Mouse (Mus musculus): ENCODE measurements around the gene Rassf2.
A peak's percentile ranks its signal among the peaks of the same experiment; 100 is the strongest.

The Rassf2 gene

GRCm38 (mm10) chr2:132005445-132005844 is 24.6 kb downstream of the Rassf2 start:
- DNase-seq (ENCODE audit: low read depth, low spot score) = no peak

DNA sequence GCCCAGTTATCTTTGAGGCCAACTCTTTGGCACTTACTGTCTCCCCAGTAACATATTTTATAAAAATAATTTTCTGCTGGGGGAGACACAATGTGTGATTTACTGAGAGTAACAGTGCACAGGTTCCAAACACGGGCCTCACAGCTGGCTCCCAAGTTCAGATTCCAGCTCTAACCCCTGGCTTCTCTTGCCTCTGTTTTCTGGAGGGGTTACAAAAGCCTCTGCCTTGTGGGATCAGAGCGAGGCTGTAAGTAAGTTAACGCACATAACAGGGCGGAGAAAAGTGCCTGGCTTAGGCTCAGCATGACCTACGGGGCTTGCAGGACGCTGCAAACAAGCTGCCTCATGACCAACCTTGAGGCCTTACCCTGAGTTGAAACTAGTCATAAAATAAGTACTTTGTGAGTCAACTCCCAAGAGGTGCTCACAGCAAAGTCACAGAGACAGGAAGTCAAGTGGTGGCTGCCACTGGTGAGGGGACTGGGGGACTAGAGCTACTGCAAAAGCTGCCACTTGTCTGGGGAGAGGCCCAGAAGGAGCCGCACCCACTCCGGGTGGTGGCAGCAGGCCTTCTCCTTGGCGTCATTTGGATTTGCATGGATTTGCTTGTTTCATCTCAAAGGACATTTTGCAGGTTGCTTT is 25.4 kb downstream of the Rassf2 start:
- no peak for DNase-seq (ENCODE audit: low read depth, low spot score)

- DNase-seq (ENCODE audit: low read depth, low spot score) = no peak
Observed at GRCm38 (mm10) chr2:132003916-132004315, 26.1 kb downstream of the Rassf2 start.

- no peak for DNase-seq (ENCODE audit: low read depth, low spot score)
Observed at GRCm38 (mm10) chr2:132001696-132002334, 28.2 kb downstream of the Rassf2 start.

GRCm38 (mm10) chr2:131997356-131997755 is 32.7 kb downstream of the Rassf2 start:
- DNase-seq (ENCODE audit: low read depth, low spot score) = no peak

GRCm38 (mm10) chr2:131996369-131996768 is 33.7 kb downstream of the Rassf2 start:
- no peak for DNase-seq (ENCODE audit: low read depth, low spot score)

- DNase-seq (ENCODE audit: low read depth, low spot score) = no peak
Observed at GRCm38 (mm10) chr2:131995742-131996141, 34.3 kb downstream of the Rassf2 start.

DNA sequence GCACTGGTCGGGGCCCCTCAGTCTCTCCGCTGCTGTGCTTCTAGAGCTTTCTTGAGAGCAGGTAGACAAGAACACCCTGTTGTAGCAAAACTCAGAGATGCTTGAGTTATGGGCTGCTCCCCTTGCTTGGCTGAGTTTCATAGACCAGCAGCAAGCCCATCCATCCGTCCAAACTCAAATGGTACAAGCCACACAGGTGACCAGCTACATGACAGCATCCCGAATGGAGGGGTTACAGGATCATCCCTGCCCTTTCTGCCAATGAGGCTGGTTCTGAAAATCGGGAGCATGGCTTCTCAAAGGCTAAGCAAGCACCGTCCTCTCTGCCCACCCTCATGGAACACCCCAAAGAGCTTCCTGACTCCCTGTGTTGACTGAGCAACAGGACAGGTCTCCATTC is 35.1 kb downstream of the Rassf2 start:
- DNase-seq (ENCODE audit: low read depth, low spot score) = no peak

DNA sequence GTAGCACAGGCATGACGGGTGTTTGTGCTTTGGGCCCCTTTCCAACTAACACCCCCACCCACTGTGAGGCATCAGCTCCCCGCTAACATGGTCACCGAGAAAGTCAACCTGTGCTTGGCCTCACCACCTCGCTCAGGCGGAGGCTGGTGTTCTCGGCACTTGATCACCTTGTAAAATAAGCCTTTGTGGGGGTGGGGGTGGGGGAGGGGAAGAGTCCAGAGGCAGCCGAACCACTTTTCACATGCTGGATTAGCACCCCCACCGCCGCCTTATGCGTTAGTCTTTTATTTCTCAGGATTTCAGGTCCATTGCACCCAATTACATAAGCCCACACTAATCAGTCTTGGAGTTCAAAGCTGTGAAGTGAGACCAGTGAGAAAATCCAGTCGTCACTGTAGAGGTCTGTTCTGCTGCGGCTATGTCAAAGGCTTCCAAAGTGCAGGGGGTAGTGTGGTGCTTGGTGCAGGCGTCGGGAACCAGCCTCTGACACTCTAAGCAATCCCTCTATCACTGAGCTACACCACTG is 36.4 kb downstream of the Rassf2 start:
- DNase-seq (ENCODE audit: low read depth, low spot score) = no peak

GRCm38 (mm10) chr2:131993151-131993550 is 36.9 kb downstream of the Rassf2 start:
- DNase-seq (ENCODE audit: low read depth, low spot score) = no peak

- no peak for DNase-seq (ENCODE audit: low read depth, low spot score)
Observed at GRCm38 (mm10) chr2:131992487-131992886, 37.6 kb downstream of the Rassf2 start.

- DNase-seq (ENCODE audit: low read depth, low spot score) = no peak
Observed at GRCm38 (mm10) chr2:131988550-131988949, 41.5 kb downstream of the Rassf2 start.

DNA sequence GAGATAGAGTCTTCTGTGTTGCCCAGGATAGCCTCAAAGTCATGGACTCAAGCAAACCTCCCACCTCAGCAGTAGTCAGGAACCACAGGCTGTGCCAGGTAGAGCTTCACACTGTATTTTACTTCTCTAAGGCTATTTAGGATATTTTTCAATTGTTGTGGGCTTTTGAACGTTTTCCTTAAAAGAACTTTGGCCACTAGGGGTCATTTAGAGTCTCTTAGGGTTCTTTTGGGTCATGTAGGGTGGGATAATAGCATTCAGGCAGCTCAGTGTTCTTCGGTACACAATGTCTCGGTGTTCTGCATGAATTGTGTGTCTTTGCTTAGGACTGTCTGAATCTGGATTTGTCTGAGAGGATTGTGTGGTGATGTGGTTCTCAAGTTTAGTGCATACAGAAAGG is 42.1 kb downstream of the Rassf2 start:
- no peak for DNase-seq (ENCODE audit: low read depth, low spot score)

GRCm38 (mm10) chr2:131982546-131983196 is 47.4 kb downstream of the Rassf2 start:
- peak; percentile 68 for DNase-seq (ENCODE audit: low read depth, low spot score)

GRCm38 (mm10) chr2:131980866-131981265 is 49.2 kb downstream of the Rassf2 start:
- DNase-seq (ENCODE audit: low read depth, low spot score) = no peak

DNA sequence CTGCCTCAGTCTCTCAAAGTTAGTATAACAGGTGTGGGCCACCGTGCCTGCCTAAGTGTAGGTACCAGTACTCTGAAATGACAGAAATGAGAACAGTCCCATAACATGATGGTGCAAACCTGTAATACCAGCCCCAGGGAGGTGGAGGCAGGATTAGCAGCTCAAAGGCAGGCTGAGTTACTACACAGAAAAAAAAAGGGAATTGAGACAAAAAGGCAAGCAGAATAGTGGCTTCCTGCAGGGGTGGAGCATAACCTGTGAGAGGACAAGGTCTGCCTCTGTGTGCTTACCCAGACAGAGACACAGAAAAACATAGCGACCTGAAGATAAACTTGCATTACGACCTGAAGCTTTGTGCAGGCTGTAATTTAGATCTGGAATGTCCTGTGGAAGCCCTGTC is 53.4 kb downstream of the Rassf2 start:
- DNase-seq (ENCODE audit: low read depth, low spot score) = no peak

GRCm38 (mm10) chr2:131971098-131971497 is 59.0 kb downstream of the Rassf2 start:
- no peak for DNase-seq (ENCODE audit: low read depth, low spot score)

- no peak for DNase-seq (ENCODE audit: low read depth, low spot score)
Observed at GRCm38 (mm10) chr2:131970597-131970996, 59.5 kb downstream of the Rassf2 start.

- no peak for DNase-seq (ENCODE audit: low read depth, low spot score)
Observed at GRCm38 (mm10) chr2:131961671-131962070, 68.4 kb downstream of the Rassf2 start.

DNA sequence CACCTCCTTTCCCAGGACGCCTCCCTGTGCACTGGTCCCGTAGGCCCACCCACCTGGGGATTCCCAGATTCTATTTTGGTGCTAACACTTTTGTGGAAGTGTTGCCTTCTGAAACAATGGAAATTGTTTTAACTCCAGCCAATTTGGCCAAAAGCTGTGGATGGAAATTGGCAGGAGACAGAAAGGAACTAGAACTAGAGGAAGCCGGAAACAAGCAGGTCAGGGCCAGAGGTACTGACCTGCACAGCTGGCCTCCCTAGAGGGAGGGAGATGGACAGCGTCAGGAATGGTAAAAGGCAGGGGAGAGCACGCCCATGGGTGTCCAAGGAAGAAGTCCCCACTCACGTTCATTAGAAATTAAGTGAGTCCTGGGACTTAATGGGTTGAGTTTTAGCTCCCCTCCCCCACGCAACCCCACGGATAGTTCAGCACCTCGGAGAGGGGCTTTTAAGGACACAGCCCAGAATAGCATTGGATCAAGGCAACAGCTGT is 72.3 kb downstream of the Rassf2 start:
- no peak for DNase-seq (ENCODE audit: low read depth, low spot score)

GRCm38 (mm10) chr2:131956336-131957256 is 73.5 kb downstream of the Rassf2 start:
- no peak for DNase-seq (ENCODE audit: low read depth, low spot score)

All from forelimb bud, embryonic 11.5 days (tissue).